Mouse (Mus musculus): Measurements from ENCODE around the gene Armh3.

- TF ChIP-seq CTCF (IDR thresholded peaks at IDR 0.05; ENCODE audit: extremely low read depth, insufficient read depth, low read length) (no peak), POLR2A (IDR thresholded peaks at IDR 0.05; ENCODE audit: extremely low read depth, insufficient read depth, low read length) (no peak)
Measured at GRCm38 (mm10) chr19:45997365-45997764, 923 bp downstream of the Armh3 start.

Data from cortical plate, adult 2 months (tissue).